Mouse (Mus musculus): ENCODE measurements at regions not wholly inside any gene's neighbourhood (a gene's known extent, or its start where the extent isn't known, plus 50 kb on each side); places are given as distances from the start of the nearest gene placed in this dataset.

- Histone ChIP-seq H3K4me3 (replicated peaks; ENCODE audit: low read depth, low read length) (no peak overlapping the region), H3K27ac (no peak overlapping the region), H3K4me2 (ENCODE audit: low read length) (no peak overlapping the region), H3K27me3 (ENCODE audit: insufficient read depth, low read length) (no peaks in the 10 kb centered on the region), H3K9me3 (replicated peaks; ENCODE audit: low read length) (no peaks in the 10 kb centered on the region), H3K36me3 (ENCODE audit: insufficient read depth, low read length) (no peaks in the 10 kb centered on the region), H3K9ac (ENCODE audit: low read depth, low read length) (no peak overlapping the region), H3K4me1 (replicated peaks; ENCODE audit: insufficient read depth, low read length) (no peaks in the 10 kb centered on the region)
- no peak for TF ChIP-seq CTCF (IDR thresholded peaks at IDR 0.05; ENCODE audit: low read depth)
- DNase-seq (ENCODE audit: low spot score), result no peak
- ATAC-seq (replicated peaks; ENCODE audit: low FRiP score, low read depth), result no peak
- WGBS, result 69% methylated on average over 15 of the region's 15 CpGs
Observed at GRCm38 (mm10) chr19:15583782-15584693, 363.1 kb downstream of the Psat1 start.

- H3K36me3 ChIP-seq (ENCODE audit: insufficient read depth, low read length), result no peaks in the 10 kb centered on the region
- H3K9ac ChIP-seq (ENCODE audit: low read depth, low read length), result no peak overlapping the region
- no peaks in the 10 kb centered on the region for H3K9me3 ChIP-seq (replicated peaks; ENCODE audit: low read length)
- H3K27me3 ChIP-seq (ENCODE audit: insufficient read depth, low read length), result no peaks in the 10 kb centered on the region
- H3K27ac ChIP-seq, result no peak overlapping the region
- no peak for DNase-seq (ENCODE audit: low spot score)
- no peak overlapping the region for H3K4me2 ChIP-seq (ENCODE audit: low read length)
- no peak for ATAC-seq (replicated peaks; ENCODE audit: low FRiP score, low read depth)
- no peaks in the 10 kb centered on the region for H3K4me1 ChIP-seq (replicated peaks; ENCODE audit: insufficient read depth, low read length)
- H3K4me3 ChIP-seq (replicated peaks; ENCODE audit: low read depth, low read length), result no peak overlapping the region
- 60% methylated on average over 8 of the region's 8 CpGs for WGBS
- TF ChIP-seq CTCF (IDR thresholded peaks at IDR 0.05; ENCODE audit: low read depth), result no peak
Observed at GRCm38 (mm10) chr19:15583106-15583781, 363.9 kb downstream of the Psat1 start.

DNA sequence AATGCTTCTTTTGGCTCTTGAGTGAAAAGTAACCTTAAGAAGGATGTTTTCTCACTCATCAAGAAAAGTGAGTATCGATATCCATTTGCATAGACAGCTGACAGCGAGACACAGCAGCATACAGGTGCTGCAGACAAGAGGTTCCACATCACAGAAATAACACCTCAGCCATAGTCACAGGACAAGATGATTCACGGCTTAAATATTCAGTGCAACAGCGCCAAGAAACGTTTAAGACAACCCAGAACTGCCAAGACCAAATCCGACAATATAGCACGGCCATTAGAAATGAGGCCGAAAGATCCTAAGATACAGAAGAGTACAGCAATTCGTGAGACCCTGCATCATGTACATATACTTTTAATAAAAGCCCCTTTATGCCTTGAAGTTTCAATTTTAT lies 375.9 kb downstream of the Psat1 start:
- Histone ChIP-seq H3K9ac (ENCODE audit: low read depth, low read length) (no peak overlapping the region), H3K9me3 (replicated peaks; ENCODE audit: low read length) (no peaks in the 10 kb centered on the region), H3K4me2 (ENCODE audit: low read length) (no peak overlapping the region), H3K4me1 (replicated peaks; ENCODE audit: insufficient read depth, low read length) (no peaks in the 10 kb centered on the region), H3K27ac (no peak overlapping the region), H3K36me3 (ENCODE audit: insufficient read depth, low read length) (no peaks in the 10 kb centered on the region), H3K4me3 (replicated peaks; ENCODE audit: low read depth, low read length) (no peak overlapping the region), H3K27me3 (ENCODE audit: insufficient read depth, low read length) (no peaks in the 10 kb centered on the region)
- ATAC-seq (replicated peaks; ENCODE audit: low FRiP score, low read depth) (no peak), DNase-seq (ENCODE audit: low spot score) (no peak)
- WGBS, result 78% methylated on average over 9 of the region's 9 CpGs
- no peak for TF ChIP-seq CTCF (IDR thresholded peaks at IDR 0.05; ENCODE audit: low read depth)

DNA sequence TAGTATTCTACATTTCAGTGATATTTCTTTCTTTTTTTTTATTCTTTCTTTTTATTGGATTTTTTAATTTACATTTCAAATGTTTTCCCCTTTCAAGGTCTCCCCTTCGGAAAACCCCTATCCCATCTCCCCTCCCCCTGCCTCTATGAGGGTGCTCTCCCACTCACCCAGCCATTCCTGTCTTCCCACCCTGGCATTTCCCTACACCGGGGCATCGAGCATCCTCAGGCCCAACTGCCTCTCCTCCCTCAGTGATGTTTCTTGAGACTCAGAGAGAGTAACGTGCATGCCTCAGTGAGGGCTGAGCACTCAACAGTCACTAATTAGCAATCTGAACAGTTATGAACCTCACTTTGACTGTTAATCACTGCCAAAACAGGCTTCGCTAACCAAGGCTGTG lies 385.6 kb downstream of the Psat1 start:
- DNase-seq (ENCODE audit: low spot score) (no peak), ATAC-seq (replicated peaks; ENCODE audit: low FRiP score, low read depth) (no peak)
- 78% methylated on average over 5 of the region's 5 CpGs for WGBS
- Histone ChIP-seq H3K36me3 (ENCODE audit: insufficient read depth, low read length) (no peaks in the 10 kb centered on the region), H3K4me3 (replicated peaks; ENCODE audit: low read depth, low read length) (no peak overlapping the region), H3K9ac (ENCODE audit: low read depth, low read length) (no peak overlapping the region), H3K4me2 (ENCODE audit: low read length) (no peak overlapping the region), H3K9me3 (replicated peaks; ENCODE audit: low read length) (no peaks in the 10 kb centered on the region), H3K27ac (no peak overlapping the region), H3K27me3 (ENCODE audit: insufficient read depth, low read length) (no peaks in the 10 kb centered on the region), H3K4me1 (replicated peaks; ENCODE audit: insufficient read depth, low read length) (no peaks in the 10 kb centered on the region)
- TF ChIP-seq CTCF (IDR thresholded peaks at IDR 0.05; ENCODE audit: low read depth), result no peak

GRCm38 (mm10) chr19:15553953-15554352 lies 393.2 kb downstream of the Psat1 start:
- no peaks in the 10 kb centered on the region for H3K36me3 ChIP-seq (ENCODE audit: insufficient read depth, low read length)
- no peak for DNase-seq (ENCODE audit: low spot score)

DNA sequence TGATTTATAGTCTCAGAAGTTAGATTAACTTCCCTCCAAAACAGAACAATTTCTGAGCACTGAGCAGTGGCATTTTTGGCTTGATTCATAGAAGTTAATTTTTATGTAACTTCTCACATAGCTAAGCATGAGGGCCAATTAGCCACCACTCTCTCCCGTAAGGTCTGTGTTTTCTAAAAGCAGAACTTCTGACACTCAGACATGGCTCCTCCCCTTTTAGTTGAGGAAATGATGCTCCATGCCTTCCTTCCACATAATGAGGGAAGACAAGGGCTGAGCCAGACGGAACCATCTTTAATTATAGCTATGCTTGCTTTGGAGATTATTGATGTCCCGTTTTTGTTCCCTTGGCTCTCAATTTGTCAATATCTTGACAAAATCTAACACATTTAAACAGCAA lies 429.3 kb downstream of the Psat1 start:
- H3K27me3 ChIP-seq (ENCODE audit: insufficient read depth, low read length), result no peaks in the 10 kb centered on the region
- no peaks in the 10 kb centered on the region for H3K36me3 ChIP-seq (ENCODE audit: insufficient read depth, low read length)
- WGBS, result 67% methylated on average over 3 of the region's 3 CpGs
- H3K4me2 ChIP-seq (ENCODE audit: low read length), result no peak overlapping the region
- H3K4me1 ChIP-seq (replicated peaks; ENCODE audit: insufficient read depth, low read length), result no peaks in the 10 kb centered on the region
- ATAC-seq (replicated peaks; ENCODE audit: low FRiP score, low read depth) (no peak), DNase-seq (ENCODE audit: low spot score) (no peak)
- H3K9me3 ChIP-seq (replicated peaks; ENCODE audit: low read length), result no peaks in the 10 kb centered on the region
- no peak overlapping the region for H3K4me3 ChIP-seq (replicated peaks; ENCODE audit: low read depth, low read length)
- no peak for TF ChIP-seq CTCF (IDR thresholded peaks at IDR 0.05; ENCODE audit: low read depth)
- no peak overlapping the region for H3K9ac ChIP-seq (ENCODE audit: low read depth, low read length)
- no peak overlapping the region for H3K27ac ChIP-seq

More at GRCm38 (mm10) chr19:15553953-15554352, 393.2 kb downstream of the Psat1 start:
- no peak overlapping the region for H3K4me3 ChIP-seq (replicated peaks; ENCODE audit: low read depth, low read length)
- no peaks in the 10 kb centered on the region for H3K9me3 ChIP-seq (replicated peaks; ENCODE audit: low read length)
- no peak for ATAC-seq (replicated peaks; ENCODE audit: low FRiP score, low read depth)
- H3K4me1 ChIP-seq (replicated peaks; ENCODE audit: insufficient read depth, low read length), result no peaks in the 10 kb centered on the region
- H3K9ac ChIP-seq (ENCODE audit: low read depth, low read length), result no peak overlapping the region
- no peaks in the 10 kb centered on the region for H3K27me3 ChIP-seq (ENCODE audit: insufficient read depth, low read length)
- 75% methylated on average over 8 of the region's 8 CpGs for WGBS
- TF ChIP-seq CTCF (IDR thresholded peaks at IDR 0.05; ENCODE audit: low read depth), result no peak
- no peak overlapping the region for H3K27ac ChIP-seq
- no peak overlapping the region for H3K4me2 ChIP-seq (ENCODE audit: low read length)

All from kidney, postnatal 0 days (tissue).